Mouse (Mus musculus): ENCODE data around the gene Dapl1.

- TF ChIP-seq CTCF (IDR thresholded peaks at IDR 0.05; ENCODE audit: borderline replicate concordance, extremely low read depth, insufficient read depth, insufficient read length) = no peak
- no peak for TF ChIP-seq POLR2A (IDR thresholded peaks at IDR 0.05; ENCODE audit: borderline replicate concordance, extremely low read depth, insufficient read depth, insufficient read length, poor library complexity, severe bottlenecking)
Measured at GRCm38 (mm10) chr2:59439824-59440223, 44.6 kb upstream of the Dapl1 start.
